Mouse (Mus musculus): ENCODE measurements around the gene Adgrd1.

DNA sequence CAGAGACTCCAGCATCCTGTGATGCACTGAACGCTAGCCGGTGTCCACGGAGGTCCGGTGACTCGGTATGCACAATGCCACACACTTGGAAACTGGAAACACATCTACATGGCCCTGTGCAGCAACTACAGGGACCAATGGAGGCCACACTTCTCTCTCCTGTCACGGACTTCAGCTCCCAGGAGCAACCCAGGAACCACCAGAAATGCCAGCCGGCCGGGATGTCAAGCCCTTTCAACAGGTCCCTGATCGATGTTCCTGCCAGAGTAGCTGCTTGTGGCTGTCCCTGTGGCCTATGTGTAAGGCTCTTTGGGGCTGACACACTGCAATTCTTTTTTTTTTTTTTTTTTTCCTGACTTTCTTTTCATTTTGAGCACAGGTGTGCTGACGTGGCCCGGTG, 32.4 kb upstream of the Adgrd1 start:
- no peak for TF ChIP-seq E2F4 (IDR thresholded peaks at IDR 0.05; ENCODE audit: insufficient read depth)
- TF ChIP-seq MAX (IDR thresholded peaks at IDR 0.05; ENCODE audit: low read depth): no peak
- no peak for TF ChIP-seq POLR2A (IDR thresholded peaks at IDR 0.05; ENCODE audit: insufficient read length, low read depth)
- no peak for TF ChIP-seq CEBPB (IDR thresholded peaks at IDR 0.05; ENCODE audit: insufficient read depth, poor library complexity, severe bottlenecking)
- TF ChIP-seq USF1 (IDR thresholded peaks at IDR 0.05; ENCODE audit: low read depth): no peak
- no peak for TF ChIP-seq MYOD1 (IDR thresholded peaks at IDR 0.05; ENCODE audit: control insufficient read depth in 1 of 3, insufficient read length in 2 of 3, low read depth in 2 of 3)
- no peak for TF ChIP-seq SRF (IDR thresholded peaks at IDR 0.05; ENCODE audit: control insufficient read depth, insufficient read length, low read depth)
- no peak for TF ChIP-seq TCF12 (IDR thresholded peaks at IDR 0.05; ENCODE audit: insufficient read depth, poor library complexity, severe bottlenecking)
- TF ChIP-seq POLR2AphosphoS2 (IDR thresholded peaks at IDR 0.05; ENCODE audit: insufficient read length, low read depth): no peak
- no peak for TF ChIP-seq REST (IDR thresholded peaks at IDR 0.05; ENCODE audit: insufficient read depth, insufficient read length)
